Mouse (Mus musculus): ENCODE data around the gene Ap1m1.

- TF ChIP-seq POLR2A (IDR thresholded peaks at IDR 0.05; ENCODE audit: borderline replicate concordance, extremely low read depth, insufficient read depth, insufficient read length, poor library complexity, severe bottlenecking) (no peak), CTCF (IDR thresholded peaks at IDR 0.05; ENCODE audit: borderline replicate concordance, extremely low read depth, insufficient read depth, insufficient read length) (no peak)
These were observed 27.3 kb downstream of the Ap1m1 start for GRCm38 (mm10) chr8:72267106-72267505.

Measured in brain, embryonic 14.5 days (tissue).